Mouse (Mus musculus) midbrain, postnatal 0 days (tissue): ENCODE data around the gene Xpo4. TPM values are rescaled to one million over a fixed set of nuclear protein-coding genes. Genes with fewer than 3 reads are reported as not detected.

ENCODE experiments used
- ATAC-seq: fragments of 200-750 bp; cut with Nextera tagmentation; 2 replicates; pipeline ENCODE4 v1.8.0; 2017; ENCODE audit warnings: moderate number of reproducible peaks, mild to moderate bottlenecking, moderate TSS enrichment, moderate library complexity; ENCODE audit not compliant: low FRiP score
- DNase-seq: peaks from one replicate; pipeline ENCODE4 v3.0.0-alpha.2; 2015; ENCODE audit warnings: low spot score
- H3K27ac ChIP-seq: fragments of 300-500 bp; sonication (generic); 2 replicates; pipeline ENCODE4 v1.5.1; 2014; ENCODE audit warnings: low read depth, mild to moderate bottlenecking, low read length, mixed read lengths
- H3K27me3 ChIP-seq: fragments of 300-500 bp; sonication (generic); 2 replicates; pipeline ENCODE4 v1.6.1; 2014; ENCODE audit warnings: low read length, control low read depth, mixed read lengths; ENCODE audit not compliant: insufficient read depth
- H3K36me3 ChIP-seq: fragments of 300-500 bp; sonication (generic); 2 replicates; pipeline ENCODE4 v1.6.1; 2014; ENCODE audit warnings: low read length, control low read depth, mixed read lengths; ENCODE audit not compliant: insufficient read depth
- H3K4me1 ChIP-seq: fragments of 300-500 bp; sonication (generic); 2 replicates; pipeline ENCODE4 v1.6.1; 2014; ENCODE audit warnings: mild to moderate bottlenecking, control low read depth, antibody characterized with exemption, low read length, mixed read lengths; ENCODE audit not compliant: insufficient read depth
- H3K4me2 ChIP-seq: fragments of 300-500 bp; sonication (generic); 2 replicates; pipeline ENCODE4 v1.6.1; 2014; ENCODE audit warnings: low read depth, mild to moderate bottlenecking, low read length, mixed read lengths; ENCODE audit not compliant: poor library complexity, severe bottlenecking
- H3K4me3 ChIP-seq: fragments of 300-500 bp; sonication (generic); 2 replicates; pipeline ENCODE4 v1.5.1; 2014; ENCODE audit warnings: low read depth, mild to moderate bottlenecking, low read length, moderate library complexity
- H3K9ac ChIP-seq: fragments of 300-500 bp; sonication (generic); replicated peaks from 2 replicates; pipeline ENCODE4 v1.6.1; 2014; ENCODE audit warnings: mild to moderate bottlenecking, low read length, moderate library complexity, mixed read lengths; ENCODE audit not compliant: poor library complexity, severe bottlenecking
- H3K9me3 ChIP-seq: fragments of 300-500 bp; sonication (generic); 2 replicates; pipeline ENCODE4 v1.6.1; 2016; ENCODE audit warnings: low read length, control low read depth
- CTCF ChIP-seq: IDR thresholded peaks from 2 replicates; pipeline ENCODE4 v1.5.1; 2016; ENCODE audit warnings: antibody characterized with exemption, mild to moderate bottlenecking
- WGBS: fragments of 180-500 bp; shearing (Covaris S2); extraction: QIAGEN DNeasy Blood & Tissue Kit; methylation state at CpG from one replicate; pipeline ENCODE4 v1.1.7; 2014; 5-methylcytosine and 5-hydroxymethylcytosine counted together
- polyA plus RNA-seq: library from polyadenylated mRNA; unstranded; fragments of >200 nt; fragmentation: Nextera tagmentation; extraction: Ambion mirVana; gene quantifications from 2 replicates; pipeline ENCODE4 v1.2.1, GENCODE M21; 2015
- total RNA-seq: library from RNA; depleted of rRNA; stranded (reverse); fragments of >200 nt; gene quantifications from 2 replicates; pipeline ENCODE4 v1.2.3, GENCODE M21; 2014; rRNA removed

Gene Xpo4
- total and polyA plus RNA-seq, 2 experiments from 2014 or later: 11.3 to 11.7 TPM

DNA sequence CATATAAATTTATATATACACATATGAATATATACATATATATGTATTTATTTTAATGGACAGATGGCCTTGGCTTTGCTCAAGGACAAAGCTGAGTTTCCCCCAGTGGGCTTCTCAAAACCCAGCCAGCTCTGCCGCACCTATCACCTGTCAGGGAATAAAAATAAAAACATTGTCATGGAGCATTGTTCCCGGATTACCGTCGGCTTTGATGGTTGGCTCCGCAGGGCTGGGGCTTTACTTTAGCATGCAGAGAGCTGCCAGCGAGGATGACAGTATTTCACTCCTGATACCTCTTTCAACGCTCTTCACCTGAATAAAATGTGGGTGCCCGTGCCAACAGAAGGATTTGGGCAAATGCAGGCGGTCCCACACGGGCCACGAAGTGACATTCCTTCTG is 131.4 kb downstream of the Xpo4 start:
- H3K36me3 ChIP-seq: peaks cover 4% of the 10 kb centered on the region; the same call in 1 of the 2 replicates
- H3K9me3 ChIP-seq: no peaks in the 10 kb centered on the region
- ATAC-seq: 0 out of 2 replicates have a peak, but pooled peaks have one; percentile 14
- no peak overlapping the region for H3K9ac ChIP-seq
- H3K27me3 ChIP-seq: no peaks in the 10 kb centered on the region
- 18% methylated on average over 11 of the region's 11 CpGs for WGBS
- peaks cover 15% of the 10 kb centered on the region; the same call in 1 of the 2 replicates for H3K4me1 ChIP-seq
- no peak overlapping the region for H3K4me2 ChIP-seq
- H3K4me3 ChIP-seq: no peak overlapping the region
- no peak for DNase-seq
- TF ChIP-seq CTCF: no peak
- no peak overlapping the region for H3K27ac ChIP-seq

DNA sequence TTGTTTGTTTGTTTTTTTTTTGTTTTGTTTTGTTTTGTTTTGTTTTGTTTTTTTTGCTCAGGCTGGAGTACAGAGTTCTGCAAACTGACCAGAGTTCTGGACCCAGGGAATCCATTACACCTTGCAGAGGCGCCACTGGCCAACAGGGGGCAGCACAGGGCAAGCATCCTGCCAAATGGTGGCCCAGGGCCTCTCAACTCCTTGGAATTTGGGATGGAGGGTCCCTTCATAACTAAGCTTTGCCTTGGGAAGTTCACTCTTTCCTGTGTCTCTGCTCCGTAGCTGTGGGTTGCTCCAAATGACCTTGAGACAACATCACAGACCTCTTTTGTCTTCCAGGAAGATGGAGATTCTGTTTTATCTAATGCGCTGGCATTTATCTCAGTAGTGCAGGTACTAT is 132.0 kb downstream of the Xpo4 start:
- peak; percentile 78 for TF ChIP-seq CTCF
- Histone ChIP-seq H3K4me3 (no peak overlapping the region), H3K4me1 (peaks cover 15% of the 10 kb centered on the region; the same call in 1 of the 2 replicates), H3K4me2 (no peak overlapping the region), H3K9me3 (no peaks in the 10 kb centered on the region), H3K36me3 (peaks cover 4% of the 10 kb centered on the region; the same call in 1 of the 2 replicates), H3K27ac (no peak overlapping the region), H3K9ac (no peak overlapping the region), H3K27me3 (no peaks in the 10 kb centered on the region)
- 44% methylated on average over 3 of the region's 3 CpGs for WGBS
- DNase-seq (peak; percentile 27), ATAC-seq (no peak)

GRCm38 (mm10) chr14:57532577-57532976 is 132.7 kb downstream of the Xpo4 start:
- Histone ChIP-seq H3K9ac (no peak overlapping the region), H3K4me2 (no peak overlapping the region), H3K4me3 (no peak overlapping the region), H3K9me3 (no peaks in the 10 kb centered on the region), H3K4me1 (peaks cover 14% of the 10 kb centered on the region; the same call in 1 of the 2 replicates), H3K27ac (no peak overlapping the region), H3K36me3 (peaks cover 4% of the 10 kb centered on the region; the same call in 1 of the 2 replicates), H3K27me3 (no peaks in the 10 kb centered on the region)
- WGBS: 91% methylated on average over 3 of the region's 3 CpGs
- DNase-seq (no peak), ATAC-seq (no peak)
- TF ChIP-seq CTCF: no peak

DNA sequence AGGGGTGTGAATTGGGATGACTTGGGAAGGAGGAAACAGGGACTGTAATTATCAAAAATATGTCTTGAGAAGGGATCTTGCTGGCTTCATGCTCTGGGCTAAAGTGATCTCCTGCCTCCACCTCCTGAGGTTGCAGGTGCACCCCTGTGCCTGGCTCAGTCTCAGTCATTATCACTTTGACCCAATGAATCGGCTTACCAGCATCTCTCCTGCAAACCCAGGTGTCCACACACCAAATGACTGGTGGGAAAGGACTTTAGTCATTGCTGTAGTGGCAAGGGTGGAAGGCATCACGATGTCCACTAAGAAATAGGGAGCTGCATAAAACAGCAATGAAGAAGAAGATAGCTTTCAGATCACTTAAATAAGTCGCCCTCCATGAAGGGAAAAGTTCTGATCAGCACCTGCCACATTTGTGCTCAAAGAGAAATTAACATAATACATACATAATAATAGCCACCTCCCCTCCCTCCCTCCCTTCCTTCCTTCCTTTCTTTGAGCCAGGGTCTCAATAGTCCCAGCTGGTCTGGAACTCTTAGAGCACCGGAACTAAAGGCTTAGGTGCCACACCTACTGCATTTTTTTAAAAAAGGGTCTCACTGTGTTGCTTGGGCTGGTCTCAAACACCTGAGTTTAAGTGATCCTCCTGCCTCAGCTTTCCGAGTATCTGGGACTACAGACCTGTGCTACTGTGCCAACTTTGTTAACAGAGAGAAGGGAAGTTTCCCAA is 135.3 kb downstream of the Xpo4 start:
- Histone ChIP-seq H3K27ac (no peak overlapping the region), H3K4me2 (no peak overlapping the region), H3K36me3 (peaks cover 4% of the 10 kb centered on the region; the same call in 1 of the 2 replicates), H3K4me3 (no peak overlapping the region), H3K9me3 (no peaks in the 10 kb centered on the region), H3K27me3 (no peaks in the 10 kb centered on the region), H3K4me1 (peaks cover 8% of the 10 kb centered on the region; the same call in 1 of the 2 replicates), H3K9ac (no peak overlapping the region)
- DNase-seq: no peak
- WGBS: 64% methylated on average over 5 of the region's 5 CpGs
- ATAC-seq: no peak
- TF ChIP-seq CTCF: no peak

DNA sequence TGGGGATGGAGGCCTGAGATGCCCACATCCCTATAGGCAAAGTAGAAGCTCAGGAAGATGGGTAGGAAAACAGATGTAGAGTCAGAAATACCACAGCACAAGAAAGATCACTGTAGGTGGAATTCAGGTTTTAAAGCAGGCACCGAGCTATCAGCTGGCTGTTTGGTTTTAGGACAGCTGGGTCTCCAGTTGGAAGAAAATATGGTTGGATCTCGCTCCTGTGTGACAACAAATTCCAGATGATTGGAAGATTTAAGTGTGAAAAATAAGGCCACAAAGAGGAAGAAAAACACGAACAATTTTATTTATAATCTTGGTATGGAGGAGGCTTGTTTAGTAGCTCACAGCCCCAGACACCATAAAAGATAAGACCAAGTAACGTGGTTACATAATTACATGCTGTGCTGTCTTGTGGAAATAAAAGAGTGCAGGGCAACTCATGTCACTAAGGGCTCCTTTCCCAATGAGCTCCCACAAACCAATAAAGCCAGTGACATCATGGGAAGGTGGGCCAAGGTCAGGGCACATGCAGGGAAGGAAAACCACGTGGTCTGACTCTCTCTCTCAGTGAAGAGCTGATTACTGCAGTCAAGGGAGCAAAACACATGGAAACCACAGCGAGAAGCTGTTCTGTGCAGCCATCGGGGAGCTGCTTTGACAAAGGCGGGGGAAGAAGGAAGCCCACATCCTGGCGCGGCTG is 136.0 kb downstream of the Xpo4 start:
- 61% methylated on average over 10 of the region's 10 CpGs for WGBS
- ATAC-seq: no peak
- peaks cover 4% of the 10 kb centered on the region; the same call in 1 of the 2 replicates for H3K36me3 ChIP-seq

DNA sequence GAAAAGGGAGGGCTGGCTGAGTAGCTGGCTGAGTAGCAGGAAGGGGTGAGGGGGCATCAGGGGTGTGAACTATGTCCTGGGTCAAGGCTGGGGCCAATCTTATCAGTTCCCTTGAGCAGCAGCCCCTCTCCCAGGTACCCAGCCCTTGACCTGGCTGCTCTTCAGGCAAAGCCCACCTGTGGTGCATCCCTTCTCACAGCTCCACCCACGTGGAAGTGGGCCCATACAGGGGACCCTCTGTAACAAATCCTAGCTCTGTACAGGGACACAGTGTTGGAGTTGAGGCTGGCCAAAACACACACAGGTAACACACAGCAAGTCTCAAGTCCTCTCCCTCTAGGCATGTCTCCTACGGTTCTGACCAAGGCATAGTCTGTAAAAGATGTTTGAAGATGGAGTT is 137.6 kb downstream of the Xpo4 start:
- no peaks in the 10 kb centered on the region; the same call in 1 of the 2 replicates for H3K4me1 ChIP-seq
- ATAC-seq: no peak
- H3K27me3 ChIP-seq: no peaks in the 10 kb centered on the region
- peaks cover 4% of the 10 kb centered on the region; the same call in 1 of the 2 replicates for H3K36me3 ChIP-seq
- H3K4me3 ChIP-seq: no peak overlapping the region
- no peak for DNase-seq
- 50% methylated on average over 2 of the region's 2 CpGs for WGBS
- no peak overlapping the region for H3K4me2 ChIP-seq
- H3K9me3 ChIP-seq: no peaks in the 10 kb centered on the region
- no peak overlapping the region for H3K9ac ChIP-seq
- H3K27ac ChIP-seq: no peak overlapping the region
- no peak for TF ChIP-seq CTCF

More for the DNA sequence above, 136.0 kb downstream of the Xpo4 start:
- no peak for TF ChIP-seq CTCF
- DNase-seq: no peak
- H3K9me3 ChIP-seq: no peaks in the 10 kb centered on the region
- H3K27ac ChIP-seq: no peak overlapping the region
- no peaks in the 10 kb centered on the region for H3K27me3 ChIP-seq
- peaks cover 2% of the 10 kb centered on the region; the same call in 1 of the 2 replicates for H3K4me1 ChIP-seq
- H3K4me2 ChIP-seq: no peak overlapping the region
- H3K4me3 ChIP-seq: no peak overlapping the region
- no peak overlapping the region for H3K9ac ChIP-seq

Other genes starting within 250 kb of the Xpo4 start
- gene Ift88, start 241.4 kb downstream of the Xpo4 start, total RNA-seq: 17.5 and 24.1 TPM in 2 replicates
- 21.0 and 22.0 TPM in 2 replicates for gene Ift88, start 241.4 kb downstream of the Xpo4 start, polyA plus RNA-seq
- gene Il17d, start 140.7 kb downstream of the Xpo4 start, total RNA-seq: 40.7 and 48.2 TPM in 2 replicates
- gene Il17d, start 140.7 kb downstream of the Xpo4 start, polyA plus RNA-seq: 7.0 and 8.3 TPM in 2 replicates
- gene Eef1akmt1, start 93.8 kb downstream of the Xpo4 start, total RNA-seq: 26.2 and 39.2 TPM in 2 replicates
- gene Eef1akmt1, start 93.8 kb downstream of the Xpo4 start, polyA plus RNA-seq: 63.8 and 73.7 TPM in 2 replicates
- gene Gm49361, start 80.7 kb upstream of the Xpo4 start, total RNA-seq: not detected in 2 replicates
- not detected in 2 replicates for gene Gm49361, start 80.7 kb upstream of the Xpo4 start, polyA plus RNA-seq
- 7.7 and 8.4 TPM in 2 replicates for gene Lats2, start 93.0 kb upstream of the Xpo4 start, total RNA-seq
- 3.1 and 3.8 TPM in 2 replicates for gene Lats2, start 93.0 kb upstream of the Xpo4 start, polyA plus RNA-seq
- gene Sap18, start 132.8 kb upstream of the Xpo4 start, total RNA-seq: 11.4 and 36.9 TPM in 2 replicates
- 22.4 and 26.8 TPM in 2 replicates for gene Sap18, start 132.8 kb upstream of the Xpo4 start, polyA plus RNA-seq
- 2.4 and 4.2 TPM in 2 replicates for gene Ska3, start 160.8 kb upstream of the Xpo4 start, total RNA-seq
- gene Ska3, start 160.8 kb upstream of the Xpo4 start, polyA plus RNA-seq: 3.9 and 4.2 TPM in 2 replicates
- gene Mrpl57, start 160.8 kb upstream of the Xpo4 start, total RNA-seq: 45.4 and 48.3 TPM in 2 replicates
- 205 and 218 TPM in 2 replicates for gene Mrpl57, start 160.8 kb upstream of the Xpo4 start, polyA plus RNA-seq
- 21.5 and 37.3 TPM in 2 replicates for gene Zdhhc20, start 224.8 kb upstream of the Xpo4 start, total RNA-seq
- gene Zdhhc20, start 224.8 kb upstream of the Xpo4 start, polyA plus RNA-seq: 25.6 and 33.2 TPM in 2 replicates